Mouse (Mus musculus) olfactory bulb, adult 2 months (tissue): ENCODE results near the gene Eef1e1. TPM values are rescaled to one million over a fixed set of nuclear protein-coding genes. Genes with fewer than 3 reads are reported as not detected.
"Not testable (repeated sequence)": the region's sequence is repeated elsewhere in the genome, so short reads cannot be mapped to it uniquely, and the experiment has no call there.

Experiments
- H3K27ac ChIP-seq: fragments of 200-500 bp; 2 replicates; pipeline ENCODE4 v1.5.1; 2012; ENCODE audit warnings: low read depth, low read length; ENCODE audit not compliant: insufficient read depth
- H3K4me1 ChIP-seq: fragments of 200-500 bp; 2 replicates; pipeline ENCODE4 v1.6.1; 2012; ENCODE audit warnings: low read length; ENCODE audit not compliant: control insufficient read depth, insufficient read depth
- H3K4me3 ChIP-seq: fragments of 200-500 bp; 2 replicates; pipeline ENCODE4 v1.5.1; 2012; ENCODE audit warnings: mild to moderate bottlenecking, low read depth, low read length, moderate library complexity; ENCODE audit not compliant: insufficient read depth
- CTCF ChIP-seq: fragments of 200-500 bp; IDR thresholded peaks from 2 replicates; pipeline ENCODE4 v1.5.1; 2012; ENCODE audit warnings: low read depth, mild to moderate bottlenecking, low read length, moderate library complexity; ENCODE audit not compliant: insufficient read depth
- POLR2A ChIP-seq: fragments of 200-500 bp; IDR thresholded peaks from 2 replicates; pipeline ENCODE4 v1.6.1; 2012; ENCODE audit warnings: mild to moderate bottlenecking, low read depth, low read length, moderate library complexity; ENCODE audit not compliant: insufficient read depth
- WGBS: fragments of 180-500 bp; shearing (Covaris S2); methylation state at CpG from one replicate; pipeline ENCODE4 v1.1.7; 2018; 5-methylcytosine and 5-hydroxymethylcytosine counted together
- polyA plus RNA-seq: library from polyadenylated mRNA; stranded (reverse); fragments of >200 nt; gene quantifications from 2 replicates; pipeline ENCODE4 v1.2.4, GENCODE M21; 2012; ENCODE audit warnings: low replicate concordance; ENCODE audit not compliant: missing spikeins, insufficient read depth, insufficient read length

Gene Eef1e1
- not detected in 2 replicates for polyA plus RNA-seq

DNA sequence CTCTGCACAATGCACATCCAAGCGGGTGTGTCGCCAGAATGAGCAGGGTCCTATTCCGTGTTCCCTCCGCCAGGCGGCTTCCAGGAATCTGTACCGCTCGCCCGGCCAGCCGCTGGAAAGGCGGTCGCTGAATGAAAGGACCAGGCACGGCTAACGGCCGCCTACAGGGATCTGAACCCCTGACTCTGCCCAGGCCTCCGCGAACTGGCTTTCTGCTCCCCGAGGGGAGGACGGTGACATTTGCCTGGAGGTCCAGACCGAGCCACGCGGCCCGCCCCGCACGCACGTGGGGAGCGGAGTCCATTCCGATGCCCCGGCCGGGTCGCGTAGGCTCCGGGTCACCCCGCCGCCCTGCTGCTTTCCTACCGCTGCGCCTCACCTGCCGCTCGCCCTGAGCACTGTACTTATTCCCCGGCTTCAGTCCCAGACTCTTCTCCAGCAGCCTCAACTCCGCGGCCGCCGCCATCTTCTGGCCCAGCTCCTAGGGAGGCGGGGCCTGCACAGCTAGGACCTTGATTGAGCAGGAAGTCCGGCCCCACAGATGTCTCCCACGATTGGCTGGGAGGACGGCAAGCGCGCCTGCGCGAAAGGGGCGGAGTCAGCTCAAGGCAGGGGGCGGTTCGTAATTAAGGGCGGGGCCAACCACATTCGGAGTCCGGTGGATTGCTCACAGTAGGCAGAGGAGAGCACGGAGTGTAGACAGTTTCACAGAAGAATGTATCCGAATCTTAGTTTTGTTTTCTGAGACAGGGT lies at the start of gene Eef1e1:
TSS of gene Eef1e1 (minus strand) at position 531 of the 753 bp plus-strand sequence.
- H3K27ac ChIP-seq = no peak within 1 kb of the TSS
- TF ChIP-seq POLR2A = peak; percentile 80
- TF ChIP-seq CTCF = peak; percentile 59
- peaks cover 2% of the 10 kb centered on the region for H3K4me1 ChIP-seq
- WGBS = under 1% methylated on average over 59 of the region's 59 CpGs
- H3K4me3 ChIP-seq = peak within 1 kb of the TSS; percentile 87

GRCm38 (mm10) chr13:38690845-38691244 lies 32.0 kb upstream of the Eef1e1 start:
- WGBS = 87% methylated on average over 6 of the region's 6 CpGs
- no peak overlapping the region for H3K4me3 ChIP-seq
- H3K4me1 ChIP-seq = no peaks in the 10 kb centered on the region
- TF ChIP-seq POLR2A (no peak), CTCF (no peak)
- no peak overlapping the region for H3K27ac ChIP-seq

DNA sequence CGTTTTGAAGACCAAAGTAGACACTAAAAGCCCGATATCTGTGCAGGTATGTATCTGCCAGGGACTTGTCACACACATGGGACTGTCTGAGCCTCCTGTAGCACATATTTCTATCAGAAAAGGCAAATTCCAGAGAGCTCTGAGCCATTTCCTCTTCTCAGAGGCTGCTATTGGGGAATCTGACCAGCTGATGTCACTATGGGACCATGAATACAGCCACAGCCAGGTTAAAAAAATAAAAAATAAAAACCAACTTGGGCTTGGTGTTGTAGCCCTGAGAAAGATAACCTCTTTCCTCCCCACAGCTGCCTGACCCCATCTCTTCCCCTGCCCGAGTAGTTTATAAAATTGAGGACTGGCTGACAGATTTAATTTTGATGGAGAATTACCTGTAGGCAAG lies 31.2 kb upstream of the Eef1e1 start:
- no peak overlapping the region for H3K27ac ChIP-seq
- no peak for TF ChIP-seq POLR2A
- TF ChIP-seq CTCF = no peak
- WGBS = 59% methylated on average over 3 of the region's 3 CpGs
- H3K4me1 ChIP-seq = no peaks in the 10 kb centered on the region
- no peak overlapping the region for H3K4me3 ChIP-seq

- Histone ChIP-seq H3K4me1 (no peaks in the 10 kb centered on the region), H3K27ac (no peak overlapping the region), H3K4me3 (no peak overlapping the region)
- TF ChIP-seq CTCF (no peak), POLR2A (no peak)
- 84% methylated on average over 11 of the region's 11 CpGs for WGBS
Measured at GRCm38 (mm10) chr13:38688761-38689160, 29.9 kb upstream of the Eef1e1 start.

GRCm38 (mm10) chr13:38672336-38672735 lies 13.5 kb upstream of the Eef1e1 start:
- no peak for TF ChIP-seq CTCF
- TF ChIP-seq POLR2A = no peak
- H3K4me3 ChIP-seq = no peak overlapping the region
- H3K27ac ChIP-seq = no peak overlapping the region
- no peaks in the 10 kb centered on the region for H3K4me1 ChIP-seq
- 85% methylated on average over 9 of the region's 9 CpGs for WGBS

- not testable (repeated sequence) for H3K4me1 ChIP-seq, H3K4me3 ChIP-seq, H3K27ac ChIP-seq
- WGBS = 94% methylated on average over 6 of the region's 6 CpGs
Measured at GRCm38 (mm10) chr13:38671451-38671850, 12.6 kb upstream of the Eef1e1 start.

- TF ChIP-seq CTCF = no peak
- Histone ChIP-seq H3K4me3 (no peak overlapping the region), H3K4me1 (no peaks in the 10 kb centered on the region), H3K27ac (no peak overlapping the region)
Measured at GRCm38 (mm10) chr13:38670051-38670450, 11.2 kb upstream of the Eef1e1 start.

- H3K27ac ChIP-seq = no peak overlapping the region
- no peak overlapping the region for H3K4me3 ChIP-seq
- no peaks in the 10 kb centered on the region for H3K4me1 ChIP-seq
- TF ChIP-seq POLR2A (no peak), CTCF (no peak)
- WGBS = 35% methylated on average over 2 of the region's 2 CpGs
Measured at GRCm38 (mm10) chr13:38668514-38668913, 9.7 kb upstream of the Eef1e1 start.

GRCm38 (mm10) chr13:38664753-38665152 lies 5.9 kb upstream of the Eef1e1 start:
- Histone ChIP-seq H3K27ac (no peak overlapping the region), H3K4me1 (no peaks in the 10 kb centered on the region), H3K4me3 (no peak overlapping the region)
- 67% methylated on average over 1 of the region's 1 CpGs for WGBS
- TF ChIP-seq CTCF = no peak
- TF ChIP-seq POLR2A = no peak
